Mouse (Mus musculus) kidney, adult 2 months (tissue): ENCODE measurements around the gene Urm1.

Experiments used
- CTCF ChIP-seq: fragments of 200-500 bp; conservative IDR thresholded peaks from 2 replicates; pipeline ENCODE4 v1.5.1; 2011; ENCODE audit warnings: low read depth, mild to moderate bottlenecking, control low read depth, low read length, moderate library complexity, mixed read lengths; ENCODE audit not compliant: insufficient read depth, insufficient read length
- POLR2A ChIP-seq: fragments of 200-500 bp; IDR thresholded peaks from one replicate; pipeline ENCODE4 v1.6.1; 2011; ENCODE audit warnings: low read depth, low read length, control low read depth

DNA sequence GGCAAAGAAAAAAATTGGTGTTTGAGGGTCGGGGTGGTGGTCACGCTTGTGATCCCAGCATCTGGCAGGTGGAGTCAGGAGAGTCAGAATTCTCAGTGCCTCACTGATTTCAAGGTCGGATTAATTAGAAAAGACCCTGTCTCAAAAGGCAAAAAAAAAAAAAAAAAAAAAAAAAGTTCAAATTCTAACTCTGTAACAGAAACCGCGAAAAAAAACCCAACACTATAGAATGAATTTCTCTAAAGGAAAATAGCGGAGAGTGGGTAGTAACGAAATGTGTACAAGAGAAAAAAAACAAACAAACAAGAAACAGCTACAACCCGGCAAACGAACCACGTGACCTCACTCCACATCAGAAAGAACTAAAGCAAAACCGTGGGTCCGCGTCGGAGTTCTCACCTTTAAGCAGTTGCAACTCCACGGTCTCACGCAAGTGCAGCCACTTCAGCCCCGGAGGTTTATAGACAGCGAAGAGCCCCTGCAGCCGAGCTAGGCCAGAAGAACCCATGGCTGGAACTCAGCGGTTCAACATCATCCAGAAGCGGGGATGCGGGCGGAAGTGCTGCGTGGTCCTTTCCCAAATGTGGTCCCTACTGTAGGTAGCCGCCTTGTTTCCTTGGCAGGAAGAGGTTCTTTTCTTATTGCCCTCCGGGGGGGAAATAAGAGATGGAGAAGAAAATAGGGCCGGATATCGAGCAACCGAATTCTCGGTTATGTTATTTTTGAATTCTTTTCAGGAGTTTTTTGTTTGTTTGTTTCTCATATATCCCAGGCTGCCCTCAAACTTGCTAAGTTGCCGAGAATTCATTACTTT is 32.6 kb upstream of the Urm1 start, which contains the start of gene Coq4:
- TF ChIP-seq CTCF, result no peak
- TF ChIP-seq POLR2A, result peak; percentile 46
